Mouse (Mus musculus): Measurements from ENCODE around the gene Loxl1. TPM values are rescaled to one million over a fixed set of nuclear protein-coding genes. Genes with fewer than 3 reads are reported as not detected.

The Loxl1 gene
- polyA plus RNA-seq, 1 experiment from 2014 or later, result 10.9 TPM

GRCm38 (mm10) chr9:58310043-58310660, 2.8 kb downstream of the Loxl1 start:
- no peak overlapping the region for H3K4me2 ChIP-seq
- H3K27me3 ChIP-seq, result peaks cover 41% of the 10 kb centered on the region
- WGBS, result 86% methylated on average over 14 of the region's 14 CpGs
- H3K9ac ChIP-seq, result no peak overlapping the region
- ATAC-seq (ENCODE audit: low FRiP score), result no peak
- H3K4me1 ChIP-seq, result peaks cover 49% of the 10 kb centered on the region
- H3K9me3 ChIP-seq, result no peaks in the 10 kb centered on the region
- H3K27ac ChIP-seq, result no peak overlapping the region
- H3K4me3 ChIP-seq (replicated peaks), result no peak overlapping the region
- H3K36me3 ChIP-seq (replicated peaks), result no peaks in the 10 kb centered on the region

GRCm38 (mm10) chr9:58308395-58308794, 4.6 kb downstream of the Loxl1 start:
- Histone ChIP-seq H3K4me1 (peaks cover 49% of the 10 kb centered on the region), H3K4me2 (no peak overlapping the region), H3K4me3 (replicated peaks) (no peak overlapping the region), H3K9me3 (no peaks in the 10 kb centered on the region), H3K9ac (0 out of 2 replicates have a peak overlapping the region, but pooled peaks have one; percentile 25), H3K36me3 (replicated peaks) (no peaks in the 10 kb centered on the region), H3K27me3 (peaks cover 29% of the 10 kb centered on the region), H3K27ac (no peak overlapping the region; the same call in 1 of the 2 replicates)
- no peak for ATAC-seq (ENCODE audit: low FRiP score)
- 27% methylated on average over 6 of the region's 6 CpGs for WGBS

DNA sequence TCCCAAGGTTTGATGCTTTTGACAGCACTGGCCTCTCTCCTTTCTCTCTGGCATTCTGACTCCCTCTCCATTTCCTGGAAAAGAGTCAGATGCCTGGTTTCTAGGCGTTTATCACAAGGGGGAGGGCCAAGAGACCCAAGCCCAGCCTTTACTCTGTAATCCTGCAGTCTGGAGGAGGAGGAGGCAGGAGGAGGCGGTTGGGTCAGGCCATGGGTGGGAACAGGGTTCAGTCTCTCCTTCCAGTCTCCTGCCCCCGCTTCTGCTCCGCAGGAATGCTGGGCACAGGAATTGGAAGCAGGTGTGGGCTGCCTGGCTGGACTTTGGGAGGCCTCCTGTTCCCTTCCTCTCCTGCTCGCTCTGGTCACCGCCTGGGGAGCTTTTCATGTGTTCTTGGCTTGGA, 7.3 kb downstream of the Loxl1 start:
- Histone ChIP-seq H3K4me2 (no peak overlapping the region), H3K9me3 (no peaks in the 10 kb centered on the region), H3K9ac (no peak overlapping the region), H3K27me3 (peaks cover 3% of the 10 kb centered on the region; the same call in 1 of the 2 replicates), H3K4me3 (replicated peaks) (no peak overlapping the region), H3K36me3 (replicated peaks) (no peaks in the 10 kb centered on the region), H3K27ac (no peak overlapping the region), H3K4me1 (peaks cover 29% of the 10 kb centered on the region)
- 25% methylated on average over 6 of the region's 6 CpGs for WGBS
- no peak for ATAC-seq (ENCODE audit: low FRiP score)

- H3K4me2 ChIP-seq, result no peak overlapping the region
- no peaks in the 10 kb centered on the region for H3K9me3 ChIP-seq
- H3K4me1 ChIP-seq, result peaks cover 25% of the 10 kb centered on the region
- no peak for ATAC-seq (ENCODE audit: low FRiP score)
- H3K27ac ChIP-seq, result no peak overlapping the region
- H3K4me3 ChIP-seq (replicated peaks), result no peak overlapping the region
- H3K36me3 ChIP-seq (replicated peaks), result no peaks in the 10 kb centered on the region
- 71% methylated on average over 8 of the region's 8 CpGs for WGBS
- H3K27me3 ChIP-seq, result no peaks in the 10 kb centered on the region
- no peak overlapping the region for H3K9ac ChIP-seq
Observed at GRCm38 (mm10) chr9:58303599-58304271, 9.3 kb downstream of the Loxl1 start.

DNA sequence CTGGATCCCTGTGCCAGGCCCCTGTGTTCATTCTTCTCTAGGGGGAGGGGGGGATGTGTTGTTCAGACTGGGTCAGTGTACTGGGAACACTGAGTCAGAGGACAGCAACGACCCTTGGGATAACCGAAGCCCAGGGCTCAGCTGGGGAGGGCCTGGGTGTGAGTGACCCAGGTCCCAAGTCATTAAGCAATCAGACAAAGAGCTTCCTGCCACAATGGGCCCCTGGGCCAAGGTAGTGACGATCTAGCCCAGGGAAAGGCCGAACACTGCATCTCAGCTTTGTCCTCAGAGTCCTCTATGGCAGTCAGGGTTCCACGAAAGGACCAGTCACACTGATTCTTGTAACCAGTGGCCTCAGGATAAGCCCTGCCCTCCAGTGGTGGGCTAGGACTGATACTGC, 9.9 kb downstream of the Loxl1 start:
- Histone ChIP-seq H3K4me2 (no peak overlapping the region), H3K27me3 (no peaks in the 10 kb centered on the region), H3K9me3 (no peaks in the 10 kb centered on the region), H3K36me3 (replicated peaks) (no peaks in the 10 kb centered on the region), H3K4me3 (replicated peaks) (no peak overlapping the region), H3K4me1 (peaks cover 20% of the 10 kb centered on the region), H3K27ac (no peak overlapping the region), H3K9ac (no peak overlapping the region)
- ATAC-seq (ENCODE audit: low FRiP score), result no peak
- WGBS, result 48% methylated on average over 5 of the region's 5 CpGs

DNA sequence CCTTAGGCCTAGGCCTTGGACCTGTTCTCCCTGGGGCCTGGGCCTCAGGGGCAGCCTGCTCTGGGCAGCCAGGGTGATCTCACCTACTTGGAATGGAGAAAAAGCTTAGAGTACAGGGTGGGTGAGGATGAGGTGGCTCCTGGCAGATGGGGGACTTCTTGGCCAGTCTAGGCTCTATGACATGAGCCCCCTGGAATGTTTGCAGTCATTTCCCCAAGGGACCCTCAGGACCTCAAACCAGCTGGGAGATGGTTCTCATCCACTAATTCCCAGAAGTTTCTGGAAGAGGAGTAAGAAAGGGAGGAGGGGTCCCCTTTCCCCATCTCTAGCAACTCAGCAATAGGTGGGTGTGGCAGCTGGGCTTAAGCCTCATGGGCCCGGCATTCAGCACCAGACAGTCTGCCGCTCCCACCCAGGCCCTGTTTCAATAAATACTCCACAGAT, 13.6 kb downstream of the Loxl1 start:
- Histone ChIP-seq H3K36me3 (replicated peaks) (no peaks in the 10 kb centered on the region), H3K4me3 (replicated peaks) (no peak overlapping the region), H3K27ac (no peak overlapping the region), H3K27me3 (no peaks in the 10 kb centered on the region), H3K4me1 (peaks cover 22% of the 10 kb centered on the region), H3K4me2 (no peak overlapping the region), H3K9ac (no peak overlapping the region), H3K9me3 (no peaks in the 10 kb centered on the region)
- WGBS, result 37% methylated on average over 2 of the region's 2 CpGs
- no peak for ATAC-seq (ENCODE audit: low FRiP score)

DNA sequence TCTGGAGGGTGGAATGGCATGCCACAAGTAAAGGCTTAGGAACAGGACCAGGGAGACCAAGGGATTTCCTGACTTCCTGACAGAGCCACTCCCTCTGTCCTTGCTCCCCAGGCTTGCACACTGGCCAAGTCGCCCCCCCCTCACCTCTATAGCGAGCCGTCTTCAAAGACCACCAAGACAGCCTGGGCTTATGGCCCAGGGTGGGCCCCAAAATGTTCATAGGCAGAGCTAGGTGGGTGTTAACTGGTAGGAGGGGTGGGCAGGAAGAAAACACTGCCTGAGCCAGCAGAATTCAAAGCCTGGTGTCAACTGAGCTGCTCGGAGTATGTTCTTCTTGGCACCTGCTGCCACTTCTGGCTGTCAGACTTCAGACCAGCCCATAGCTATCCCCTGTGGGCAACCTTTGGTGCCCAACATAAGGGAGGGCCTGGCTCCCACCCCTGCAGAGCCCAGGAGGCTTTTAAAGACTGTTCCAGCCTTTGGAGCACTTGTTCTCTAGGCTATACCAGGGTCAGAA, 15.0 kb downstream of the Loxl1 start:
- no peak overlapping the region for H3K27ac ChIP-seq
- H3K4me2 ChIP-seq, result no peak overlapping the region
- no peaks in the 10 kb centered on the region for H3K9me3 ChIP-seq
- peaks cover 12% of the 10 kb centered on the region for H3K4me1 ChIP-seq
- no peak overlapping the region for H3K4me3 ChIP-seq (replicated peaks)
- H3K9ac ChIP-seq, result no peak overlapping the region
- no peak for ATAC-seq (ENCODE audit: low FRiP score)
- H3K36me3 ChIP-seq (replicated peaks), result no peaks in the 10 kb centered on the region
- WGBS, result 71% methylated on average over 4 of the region's 4 CpGs
- H3K27me3 ChIP-seq, result no peaks in the 10 kb centered on the region

GRCm38 (mm10) chr9:58297065-58297464, 15.9 kb downstream of the Loxl1 start:
- Histone ChIP-seq H3K9ac (no peak overlapping the region), H3K4me1 (peaks cover 12% of the 10 kb centered on the region), H3K4me2 (no peak overlapping the region), H3K27me3 (no peaks in the 10 kb centered on the region), H3K36me3 (replicated peaks) (no peaks in the 10 kb centered on the region), H3K27ac (no peak overlapping the region), H3K9me3 (no peaks in the 10 kb centered on the region), H3K4me3 (replicated peaks) (no peak overlapping the region)
- 88% methylated on average over 6 of the region's 6 CpGs for WGBS
- no peak for ATAC-seq (ENCODE audit: low FRiP score)

- no peak for ATAC-seq (ENCODE audit: low FRiP score)
- H3K4me2 ChIP-seq, result no peak overlapping the region
- no peak overlapping the region for H3K9ac ChIP-seq
- no peaks in the 10 kb centered on the region for H3K36me3 ChIP-seq (replicated peaks)
- no peaks in the 10 kb centered on the region for H3K27me3 ChIP-seq
- H3K4me1 ChIP-seq, result peaks cover 12% of the 10 kb centered on the region
- peak overlapping the region; percentile 67 for H3K27ac ChIP-seq
- no peaks in the 10 kb centered on the region for H3K9me3 ChIP-seq
- H3K4me3 ChIP-seq (replicated peaks), result no peak overlapping the region
- 17% methylated on average over 9 of the region's 9 CpGs for WGBS
Observed at GRCm38 (mm10) chr9:58295766-58296361, 17.1 kb downstream of the Loxl1 start.

DNA sequence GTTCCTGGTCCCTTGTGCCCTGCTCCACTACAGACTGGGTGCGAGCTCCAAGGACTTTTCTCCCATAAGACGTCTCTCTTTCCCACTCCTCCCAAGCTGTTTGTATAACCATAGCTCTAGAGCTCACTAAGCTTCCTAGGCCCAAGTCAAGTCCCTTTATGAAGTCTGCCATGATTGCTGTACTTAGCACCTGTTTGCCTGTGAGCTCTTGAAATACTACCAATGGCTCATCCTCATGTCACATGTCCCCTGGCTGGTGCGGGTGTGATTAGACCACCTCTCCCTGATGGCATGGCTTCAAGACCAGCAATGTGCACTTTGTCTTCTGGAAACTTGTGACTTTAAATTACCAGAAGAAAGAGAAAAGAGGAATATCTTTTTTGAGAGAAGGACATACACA, 17.6 kb downstream of the Loxl1 start:
- no peak overlapping the region for H3K4me3 ChIP-seq (replicated peaks)
- H3K4me2 ChIP-seq, result no peak overlapping the region
- H3K9ac ChIP-seq, result no peak overlapping the region
- H3K36me3 ChIP-seq (replicated peaks), result no peaks in the 10 kb centered on the region
- no peak for ATAC-seq (ENCODE audit: low FRiP score)
- H3K27ac ChIP-seq, result no peak overlapping the region
- 94% methylated on average over 3 of the region's 3 CpGs for WGBS
- no peaks in the 10 kb centered on the region for H3K27me3 ChIP-seq
- H3K4me1 ChIP-seq, result peaks cover 12% of the 10 kb centered on the region
- no peaks in the 10 kb centered on the region for H3K9me3 ChIP-seq

- no peaks in the 10 kb centered on the region for H3K9me3 ChIP-seq
- no peak overlapping the region for H3K4me2 ChIP-seq
- WGBS, result 68% methylated on average over 7 of the region's 7 CpGs
- peaks cover 12% of the 10 kb centered on the region for H3K4me1 ChIP-seq
- no peaks in the 10 kb centered on the region for H3K27me3 ChIP-seq
- no peak overlapping the region for H3K9ac ChIP-seq
- H3K4me3 ChIP-seq (replicated peaks), result no peak overlapping the region
- ATAC-seq (ENCODE audit: low FRiP score), result no peak
- H3K27ac ChIP-seq, result no peak overlapping the region
- no peaks in the 10 kb centered on the region for H3K36me3 ChIP-seq (replicated peaks)
Observed at GRCm38 (mm10) chr9:58294527-58294926, 18.5 kb downstream of the Loxl1 start.

GRCm38 (mm10) chr9:58289901-58290300, 23.1 kb downstream of the Loxl1 start:
- H3K4me3 ChIP-seq (replicated peaks), result no peak overlapping the region
- no peaks in the 10 kb centered on the region for H3K4me1 ChIP-seq
- 95% methylated on average over 2 of the region's 2 CpGs for WGBS
- ATAC-seq (ENCODE audit: low FRiP score), result no peak
- H3K9ac ChIP-seq, result no peak overlapping the region
- no peak overlapping the region for H3K27ac ChIP-seq
- H3K4me2 ChIP-seq, result no peak overlapping the region
- H3K9me3 ChIP-seq, result no peaks in the 10 kb centered on the region
- H3K27me3 ChIP-seq, result no peaks in the 10 kb centered on the region
- H3K36me3 ChIP-seq (replicated peaks), result no peaks in the 10 kb centered on the region

Measured in forebrain, embryonic 12.5 days (tissue).